Mouse (Mus musculus): Measurements from ENCODE around the gene Opn1sw.

GRCm38 (mm10) chr6:29329514-29329913, 58.8 kb downstream of the Opn1sw start:
- TF ChIP-seq CTCF (IDR thresholded peaks at IDR 0.05; ENCODE audit: low read depth, low read length) (no peak), POLR2A (IDR thresholded peaks at IDR 0.05; ENCODE audit: insufficient read depth, low read length) (no peak), EP300 (IDR thresholded peaks at IDR 0.05; ENCODE audit: insufficient read depth, low read depth, low read length) (no peak)
